Comparison of ENCODE assay signal across 8 mouse cellular contexts in genomic region chr2:38926145-38926891, GRCm38 (mm10). TPM values are rescaled to one million over a fixed set of nuclear protein-coding genes. Genes with fewer than 3 reads are reported as not detected.
DNase-seq lines count a peak whose midpoint lies in the region; ATAC-seq and TF ChIP-seq lines count a peak whose summit lies in the region.

No protein-coding gene starts in this region.

- H3K27ac ChIP-seq in gastrocnemius, adult 2 months = peak overlapping the region; percentile 91

- H3K36me3 ChIP-seq in megakaryocyte, embryonic 14.5 days (replicated peaks; ENCODE audit: low read length) = no peaks in the 10 kb centered on the region

- peak overlapping the region; percentile 96 for H3K4me3 ChIP-seq in gastrocnemius, adult 2 months
- H3K4me3 ChIP-seq in megakaryocyte, embryonic 14.5 days (replicated peaks) = peak overlapping the region; percentile 93

- peaks cover 18% of the 10 kb centered on the region for H3K4me1 ChIP-seq in megakaryocyte, embryonic 14.5 days

- DNase-seq in ZHBTc4 (ENCODE audit: low read depth, low spot score) = peak; percentile 98
- DNase-seq in gastrocnemius, adult 2 months = peak; percentile 94
- DNase-seq in hindlimb bud, embryonic 11.5 days (ENCODE audit: extremely low spot score, low read depth, low spot score) = peak; percentile 94
- peak; percentile 72 to 93 for DNase-seq in left cerebral cortex, adult 8-10 months (ENCODE audit: low spot score in 2 of 2)
- DNase-seq in right cerebral cortex, postnatal 10 days (ENCODE audit: low spot score in 2 of 2) = peak; percentile 97
- peak; percentile 87 for DNase-seq in urinary bladder, postnatal 25 days (ENCODE audit: low spot score)

- ATAC-seq in common myeloid progenitor, adult 5-6 weeks (replicated peaks; ENCODE audit: low read depth, poor library complexity, severe bottlenecking) = peak; percentile 92

- TF ChIP-seq CTCF in gastrocnemius, adult 2 months (IDR thresholded peaks at IDR 0.05) = peak; percentile 42

- no peaks in the 10 kb centered on the region for H3K9me3 ChIP-seq in megakaryocyte, embryonic 14.5 days

- peaks cover 44% of the 10 kb centered on the region for H3K27me3 ChIP-seq in megakaryocyte, embryonic 14.5 days (replicated peaks)

- intact Hi-C loops in gastrocnemius, adult 2 months (cut with DNase I) = no loop called here

RNA-seq across cellular contexts. Expression of gene Nr6a1, which starts 1.2 kb away (rescaled TPM):
- 1.7 and 5.7 TPM in 2 replicates for total RNA-seq in common myeloid progenitor, adult 5-6 weeks (2017)
- total RNA-seq in gastrocnemius, adult 2 months (2021) = 1 to 10 TPM; 3.4 to 4.8 TPM
- 10 to 100 TPM in 2 of 4 experiments, 1 to 10 TPM in 2; 5.9 to 12.7 (median 9.8) TPM for total RNA-seq in left cerebral cortex, adult 8-10 months (2022)
- polyA plus RNA-seq in megakaryocyte, embryonic 14.5 days (2012; ENCODE audit: insufficient read depth, low replicate concordance) = 0.25 TPM in 1 of 2 replicates, not detected in the other

RNA-seq across cellular contexts. Expression of gene Olfml2a, which starts 5.5 kb away (rescaled TPM):
- total RNA-seq in common myeloid progenitor, adult 5-6 weeks (2017) = not detected in 2 replicates
- total RNA-seq in gastrocnemius, adult 2 months (2021) = 1 to 10 TPM; 4.2 to 6.6 TPM
- 1 to 10 TPM; 2.2 to 3.1 (median 2.5) TPM for total RNA-seq in left cerebral cortex, adult 8-10 months (2022)
- not detected in 2 replicates for polyA plus RNA-seq in megakaryocyte, embryonic 14.5 days (2012; ENCODE audit: insufficient read depth, low replicate concordance)

Comparison
In these comparisons a context has a peak if more than half of its experiments do, and no peak if none do; other contexts are left out.
1. Peak in every context shown above with its lines: DNase-seq, ATAC-seq, H3K4me3 ChIP-seq and H3K27ac ChIP-seq.